Mouse (Mus musculus) testis, postnatal 14 days (tissue): ENCODE measurements at regions not wholly inside any gene's neighbourhood (a gene's known extent, or its start where the extent isn't known, plus 50 kb on each side); places are given as distances from the start of the nearest gene placed in this dataset.
"Not testable (repeated sequence)": the region's sequence is repeated elsewhere in the genome, so short reads cannot be mapped to it uniquely, and the experiment has no call there.

Source experiments
- DNase-seq: peaks from one replicate; pipeline ENCODE4 v3.0.0; 2021; ENCODE audit warnings: low spot score

DNA sequence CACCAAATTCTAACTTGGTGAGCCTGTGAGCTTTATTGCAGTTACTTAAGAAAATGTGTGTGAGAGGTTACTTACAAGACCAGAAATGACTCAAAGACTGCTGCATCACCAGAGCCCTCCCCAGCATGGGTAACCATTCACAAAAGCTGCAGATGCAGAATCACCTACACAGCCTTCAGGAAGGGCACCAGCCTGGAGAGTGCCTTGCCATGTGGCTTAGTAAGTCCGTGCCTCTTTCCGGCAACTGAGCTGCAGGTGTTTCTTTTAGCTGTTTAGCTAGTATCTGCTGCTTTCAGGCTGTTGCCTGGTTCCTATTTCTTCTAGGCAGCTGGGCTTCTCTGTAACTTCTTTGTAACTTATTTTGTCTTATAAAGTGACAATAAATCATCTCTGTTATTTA lies 213.2 kb upstream of the Stxbp6 start:
- no peak for DNase-seq

DNA sequence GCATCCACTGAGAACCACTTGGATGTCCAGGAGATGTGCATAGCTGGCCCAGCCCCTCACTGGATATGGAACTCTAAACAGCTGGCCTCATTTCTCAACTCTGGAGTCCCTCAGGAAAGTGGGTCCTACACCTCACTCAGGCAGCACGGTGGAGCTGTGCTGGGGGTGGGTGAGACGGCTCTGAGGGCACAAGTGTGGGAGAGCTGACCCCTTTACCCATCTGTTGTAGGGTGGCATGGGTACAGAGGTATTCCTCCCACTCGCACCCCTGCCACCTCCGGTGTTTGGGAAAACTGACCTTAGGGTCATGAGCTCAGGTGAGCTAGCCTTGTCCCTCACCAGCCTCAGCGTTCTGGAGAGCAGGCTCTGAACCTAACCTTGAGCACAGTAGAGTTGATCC lies 181.8 kb upstream of the Stxbp6 start:
- DNase-seq = no peak

DNA sequence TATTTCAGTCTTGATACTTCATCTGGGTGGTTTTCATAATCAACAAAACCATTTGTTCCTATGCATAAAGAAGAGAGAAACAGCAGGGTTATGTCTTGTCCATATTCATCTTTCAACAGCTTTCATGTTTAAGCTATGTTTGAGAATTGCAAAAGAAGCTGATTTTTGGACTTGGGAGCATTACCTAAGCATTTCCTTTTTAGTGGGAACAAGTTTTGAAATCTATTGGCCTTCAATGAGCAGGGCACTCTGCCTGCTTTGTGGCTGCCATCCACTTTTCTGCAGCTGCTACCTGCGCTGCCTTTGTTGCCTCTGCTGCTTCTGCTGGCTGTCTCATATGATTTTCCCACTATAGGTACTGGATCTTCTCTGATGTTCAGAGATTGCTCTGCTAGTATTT lies 136.6 kb upstream of the Stxbp6 start:
- DNase-seq = no peak

DNA sequence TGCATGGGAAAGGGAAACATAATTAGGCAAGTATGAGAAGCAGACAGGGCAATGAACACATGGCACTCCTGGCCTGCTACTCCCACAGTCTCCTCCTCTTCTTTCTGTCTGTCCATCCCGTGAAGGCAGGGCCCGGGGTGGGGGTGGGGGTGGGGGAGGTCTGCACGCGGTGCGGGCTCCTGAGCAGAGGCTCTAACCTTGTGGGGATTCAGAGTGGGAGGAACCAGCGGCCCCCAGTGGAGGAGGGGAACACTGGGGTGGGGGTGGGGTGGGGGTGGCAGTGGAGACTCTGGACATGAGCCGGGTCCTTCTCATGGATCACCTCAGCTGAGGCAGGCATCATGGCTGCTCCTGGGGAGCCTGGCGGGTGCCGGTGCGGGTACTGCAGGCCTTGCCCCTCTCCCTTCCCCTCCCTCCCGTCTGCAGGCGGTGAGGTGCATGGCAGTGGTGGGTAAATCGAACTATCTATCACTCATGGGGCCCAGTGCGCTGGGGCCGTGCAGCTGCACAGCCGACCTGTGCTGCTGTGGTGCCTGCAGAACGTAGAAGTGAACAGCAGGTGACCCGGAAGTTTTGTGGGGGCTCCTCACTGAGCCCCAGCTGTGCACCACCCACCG lies 120.9 kb upstream of the Stxbp6 start:
- no peak for DNase-seq

DNA sequence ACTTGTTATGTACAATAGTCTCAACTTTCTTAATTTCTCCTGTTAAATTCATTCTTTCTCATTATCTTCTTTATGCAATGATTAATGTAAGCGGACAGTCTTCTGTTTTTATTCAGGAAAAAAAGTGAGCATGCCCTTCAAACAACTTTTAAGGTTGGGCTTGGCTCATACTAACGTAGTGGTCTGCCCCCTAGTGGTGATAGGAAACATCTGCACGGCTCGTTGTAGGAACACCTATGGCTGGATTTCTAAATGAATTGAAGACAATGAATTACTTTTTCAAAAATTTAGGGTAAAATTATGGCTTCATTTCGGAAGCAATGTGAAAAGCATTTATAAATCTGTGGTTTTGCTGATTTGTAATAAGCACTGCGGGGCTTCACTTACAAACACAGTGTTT lies 112.6 kb upstream of the Stxbp6 start:
- no peak for DNase-seq

DNA sequence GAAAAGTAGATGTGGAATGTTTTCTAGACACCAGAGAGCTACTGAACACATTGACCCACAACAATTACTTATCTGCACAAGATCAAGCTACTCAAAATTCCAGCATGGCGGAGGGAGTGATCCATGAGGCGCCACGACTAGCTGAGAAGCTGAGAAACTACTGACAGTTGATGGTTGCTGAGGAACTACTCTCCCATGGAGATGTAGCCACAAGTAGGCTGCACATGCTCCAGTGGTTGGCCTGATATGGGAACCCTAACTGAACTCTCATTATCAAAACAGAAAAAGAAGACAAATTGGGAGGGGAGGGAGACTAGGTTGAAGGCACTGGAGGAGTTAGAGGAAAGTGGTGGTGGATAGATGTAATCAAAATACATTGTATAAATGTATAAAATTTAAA lies 110.0 kb upstream of the Stxbp6 start:
- DNase-seq = no peak

DNA sequence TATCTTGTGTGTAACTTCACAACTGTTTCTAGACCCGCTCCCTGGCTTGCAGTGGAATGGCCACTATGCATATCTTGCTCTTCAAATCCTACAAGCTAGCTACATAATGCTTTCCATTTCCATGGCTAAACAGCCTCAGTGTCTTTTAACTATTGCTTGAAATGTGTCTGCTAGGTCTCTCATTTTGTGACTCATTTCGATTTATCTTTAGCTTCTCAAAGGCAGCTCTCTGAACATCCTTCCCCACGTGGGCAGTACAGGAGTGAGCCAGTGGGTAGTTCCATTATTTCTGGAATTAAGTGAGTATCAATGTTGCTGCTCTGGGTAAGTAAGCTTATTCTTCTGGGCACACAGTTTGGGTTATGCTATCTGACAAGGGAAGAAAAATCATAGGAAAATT lies 102.9 kb upstream of the Stxbp6 start:
- DNase-seq = no peak

DNA sequence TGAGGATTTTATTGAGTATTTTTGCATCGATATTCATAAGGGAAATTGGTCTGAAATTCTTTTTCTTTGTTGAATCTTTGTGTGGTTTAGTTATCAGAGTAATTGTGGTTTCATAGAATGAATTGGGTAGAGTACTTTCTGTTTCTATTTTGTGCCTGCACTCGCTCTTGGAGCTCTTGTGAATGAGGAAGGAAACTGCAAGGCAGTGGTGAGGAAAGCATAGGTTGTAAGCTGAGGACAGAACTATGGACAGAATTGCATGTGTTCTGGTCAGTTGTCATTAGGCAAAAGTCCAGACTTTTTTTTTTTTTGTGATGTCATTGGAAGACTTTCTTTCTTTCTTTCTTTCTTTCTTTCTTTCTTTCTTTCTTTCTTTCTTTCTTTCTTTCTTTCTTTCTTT lies 100.8 kb upstream of the Stxbp6 start:
- not testable (repeated sequence) for DNase-seq

DNA sequence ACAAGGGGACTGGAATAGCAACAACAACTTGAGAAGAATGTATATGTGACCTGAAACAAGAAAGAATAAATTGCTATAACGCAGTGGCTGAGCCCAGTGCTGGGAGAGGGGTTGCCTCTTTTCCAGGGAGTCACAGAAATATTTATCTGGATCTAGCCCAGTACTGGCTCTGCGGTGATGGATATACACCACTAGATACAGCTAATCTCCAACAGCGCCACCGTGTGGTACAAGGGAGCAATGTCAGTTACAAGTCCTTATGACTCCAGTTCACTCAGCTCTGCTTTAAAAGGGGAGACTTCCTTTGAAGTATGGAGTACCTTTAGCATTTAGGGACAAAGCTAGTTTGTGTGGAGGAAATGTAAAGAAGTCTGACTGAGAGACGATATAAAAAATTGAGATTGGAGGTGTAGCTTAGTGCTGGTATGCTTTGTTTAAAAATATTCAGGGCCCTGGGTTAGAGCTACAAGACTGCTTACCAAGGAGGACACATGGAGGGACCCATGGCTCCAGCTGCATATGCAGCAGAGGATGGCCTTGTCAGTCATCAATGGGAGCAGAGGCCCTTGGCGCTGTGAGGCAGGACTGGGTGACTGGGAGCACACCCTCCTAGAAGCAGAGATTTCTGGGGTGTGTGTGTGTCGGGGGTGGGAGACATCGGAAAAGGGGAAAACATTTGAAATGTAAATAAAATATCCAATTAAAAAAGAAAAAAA lies 97.6 kb upstream of the Stxbp6 start:
- peak; percentile 64 for DNase-seq

DNA sequence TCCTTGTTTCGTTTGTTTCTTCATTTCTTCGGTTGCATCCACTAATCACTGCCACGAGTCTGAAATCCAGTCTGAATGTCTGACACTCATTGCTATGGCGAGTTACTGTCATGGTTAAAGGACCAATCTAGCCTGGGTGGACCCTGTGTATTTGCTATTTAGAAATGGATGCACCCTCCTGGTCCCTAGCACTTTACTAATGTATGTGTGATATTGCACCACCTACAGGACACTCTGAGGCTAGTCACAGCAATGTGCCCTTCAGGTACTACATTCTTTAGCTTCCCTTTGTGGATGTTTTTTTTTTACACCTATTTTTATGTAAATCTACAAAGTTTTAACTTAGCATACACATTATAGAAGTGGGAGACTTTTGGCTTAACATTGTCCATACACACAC lies 87.5 kb upstream of the Stxbp6 start:
- DNase-seq = no peak

DNA sequence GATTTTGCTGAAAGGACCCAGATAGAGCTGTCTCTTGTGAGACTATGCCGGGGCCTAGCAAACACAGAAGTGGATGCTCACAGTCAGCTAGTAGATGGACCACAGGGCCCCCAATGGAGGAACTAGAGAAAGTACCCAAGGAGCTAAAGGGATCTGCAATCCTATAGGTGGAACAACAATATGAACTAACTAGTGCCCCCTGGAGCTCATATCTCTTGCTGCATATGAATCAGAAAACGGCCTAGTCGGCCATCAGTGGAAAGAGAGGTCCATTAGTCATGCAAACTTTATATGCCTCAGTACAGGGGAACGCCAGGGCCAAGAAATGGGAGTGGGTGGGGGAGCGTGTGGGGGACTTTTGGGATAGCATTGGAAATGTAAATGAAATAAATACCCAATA lies 87.1 kb upstream of the Stxbp6 start:
- DNase-seq = not testable (repeated sequence)

DNA sequence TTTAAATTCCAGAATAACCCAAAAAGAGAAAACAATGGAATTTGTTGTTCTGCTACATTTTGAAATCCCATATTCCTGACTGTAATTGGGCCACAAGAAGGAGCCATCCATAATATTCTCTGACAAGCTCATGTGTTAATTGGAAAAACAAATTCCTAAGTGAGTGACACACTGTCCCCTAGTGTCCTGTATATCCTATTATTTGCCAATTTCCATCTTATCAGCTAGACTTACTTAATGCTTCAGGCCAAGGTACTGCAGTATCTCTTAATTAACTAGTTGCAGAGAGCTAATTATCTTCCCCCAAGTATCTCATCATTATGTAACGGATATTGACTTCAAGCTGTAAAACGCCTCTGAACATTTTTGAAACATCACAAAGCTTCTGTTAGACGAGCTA lies 84.5 kb upstream of the Stxbp6 start:
- no peak for DNase-seq

DNA sequence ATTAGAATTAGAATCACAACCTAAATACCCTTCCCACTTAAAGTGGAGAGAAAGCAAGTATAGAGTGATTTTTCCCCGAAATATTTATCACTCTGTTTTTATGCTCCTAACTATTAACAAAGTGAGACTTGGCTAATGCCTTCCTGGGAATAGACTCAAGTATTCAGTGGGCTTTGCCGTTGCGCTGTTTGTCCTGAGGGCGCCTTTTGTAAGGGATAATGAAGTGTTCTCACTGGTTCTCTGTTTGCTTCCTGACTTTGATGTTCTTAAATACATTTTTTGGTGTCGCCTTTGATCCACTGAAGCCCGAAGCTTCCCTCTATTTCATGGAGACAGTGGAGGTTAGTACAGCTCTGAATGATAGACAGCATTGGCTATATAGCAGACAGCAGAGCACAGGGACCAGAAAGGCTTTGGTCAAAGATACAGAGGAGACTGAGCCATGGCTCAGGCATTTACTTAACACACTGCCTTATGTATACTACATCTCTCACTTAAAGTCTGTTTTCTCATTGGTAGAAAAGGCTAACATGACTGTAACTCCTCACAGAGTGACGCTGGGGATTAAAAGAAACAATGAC lies 63.0 kb upstream of the Stxbp6 start:
- no peak for DNase-seq

DNA sequence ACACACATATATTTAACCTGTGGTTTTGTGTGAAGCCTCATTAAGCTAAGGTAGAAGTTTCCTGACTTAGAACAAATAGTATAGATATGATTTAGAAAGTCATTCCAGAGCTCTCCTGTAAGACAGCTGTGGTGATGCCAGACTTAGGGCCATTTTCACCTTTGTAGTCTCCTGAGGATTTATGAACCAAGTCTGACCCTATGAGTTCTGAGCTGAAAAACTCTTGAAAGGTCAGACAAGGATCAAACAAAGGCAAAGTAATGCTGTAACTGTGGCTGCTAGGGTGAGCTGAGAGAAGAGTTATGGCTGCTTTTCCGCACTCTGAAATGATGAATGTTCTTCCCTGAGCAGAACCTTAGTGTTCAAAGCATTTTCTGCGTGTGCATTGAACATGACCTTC lies 58.9 kb upstream of the Stxbp6 start:
- no peak for DNase-seq

DNA sequence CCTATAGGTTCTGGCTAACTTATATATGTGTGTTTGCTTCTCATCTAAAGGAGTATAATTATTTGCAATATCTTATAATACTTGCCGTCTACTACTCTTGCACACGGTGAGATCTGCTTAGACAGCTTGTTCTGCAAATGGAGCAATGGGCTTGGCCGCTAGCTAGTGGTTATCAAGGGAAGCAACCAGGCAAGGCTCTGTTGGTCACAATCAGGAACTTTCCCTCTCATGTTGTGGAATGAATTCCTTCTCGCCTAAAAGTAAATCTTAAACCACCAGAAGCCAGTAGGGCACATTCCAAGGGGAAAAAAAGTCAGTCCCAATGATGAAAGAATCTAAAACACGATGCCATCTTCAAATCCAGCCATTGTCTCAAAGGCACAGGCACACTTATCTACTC lies 56.6 kb upstream of the Stxbp6 start:
- DNase-seq = no peak

DNA sequence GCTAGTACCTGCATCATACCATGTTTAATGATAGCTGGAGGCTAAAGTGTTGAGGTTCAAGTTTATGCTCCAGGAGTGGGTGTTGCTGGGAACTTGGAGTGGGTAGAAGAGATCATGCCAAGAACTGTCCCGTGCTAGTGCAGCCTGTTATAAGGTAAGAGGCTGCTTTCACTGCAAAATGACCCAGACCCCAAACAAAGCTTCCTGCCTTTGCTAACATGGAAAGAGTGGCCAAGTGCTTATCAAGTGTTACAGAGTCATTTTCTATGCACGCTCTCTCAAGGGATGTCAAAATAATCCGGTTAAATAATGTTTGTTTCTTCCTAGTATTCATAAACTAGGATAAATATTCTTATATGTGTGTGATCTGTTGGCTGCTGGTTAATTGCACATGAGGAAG lies 51.4 kb upstream of the Stxbp6 start:
- no peak for DNase-seq
